Mouse (Mus musculus) ES-E14 (cell line): ENCODE results near the gene Hectd3.

Experiments
- HCFC1 ChIP-seq: IDR thresholded peaks from 2 replicates; pipeline ENCODE4 v1.6.1; 2012; ENCODE audit warnings: low read length, inconsistent platforms, borderline replicate concordance; ENCODE audit not compliant: insufficient read depth
- MAFK ChIP-seq: IDR thresholded peaks from 2 replicates; pipeline ENCODE4 v1.6.1; 2014; ENCODE audit warnings: mild to moderate bottlenecking, low read depth, low read length, inconsistent platforms; ENCODE audit not compliant: insufficient read depth
- ZNF384 ChIP-seq: IDR thresholded peaks from 2 replicates; pipeline ENCODE4 v1.6.1; 2012; ENCODE audit warnings: low read depth, low read length, inconsistent platforms

GRCm38 (mm10) chr4:117014901-117015415 is 19.8 kb downstream of the Hectd3 start:
- no peak for TF ChIP-seq ZNF384
- no peak for TF ChIP-seq HCFC1
- no peak for TF ChIP-seq MAFK
